Mouse (Mus musculus): Measurements from ENCODE around the gene Tnni3k. TPM values are rescaled to one million over a fixed set of nuclear protein-coding genes. Genes with fewer than 3 reads are reported as not detected.
A peak's percentile ranks its signal among the peaks of the same experiment; 100 is the strongest.

Gene Tnni3k
- polyA plus RNA-seq, 1 experiment from 2014 or later, result not detected

- Histone ChIP-seq H3K27me3 (replicated peaks) (no peaks in the 10 kb centered on the region), H3K4me2 (replicated peaks) (no peak overlapping the region), H3K9ac (no peak overlapping the region), H3K9me3 (no peaks in the 10 kb centered on the region), H3K27ac (no peak overlapping the region), H3K4me3 (replicated peaks) (no peak overlapping the region), H3K36me3 (no peaks in the 10 kb centered on the region), H3K4me1 (replicated peaks) (no peaks in the 10 kb centered on the region)
- WGBS, result 66% methylated on average over 3 of the region's 3 CpGs
- ATAC-seq, result no peak
Observed at GRCm38 (mm10) chr3:154816231-154816630, 239.0 kb downstream of the Tnni3k start.

GRCm38 (mm10) chr3:154815606-154816005 lies 239.6 kb downstream of the Tnni3k start:
- Histone ChIP-seq H3K9ac (no peak overlapping the region), H3K27me3 (replicated peaks) (no peaks in the 10 kb centered on the region), H3K4me1 (replicated peaks) (no peaks in the 10 kb centered on the region), H3K27ac (no peak overlapping the region), H3K4me3 (replicated peaks) (no peak overlapping the region), H3K36me3 (no peaks in the 10 kb centered on the region), H3K4me2 (replicated peaks) (no peak overlapping the region), H3K9me3 (no peaks in the 10 kb centered on the region)
- WGBS, result 54% methylated on average over 2 of the region's 2 CpGs
- no peak for ATAC-seq

- Histone ChIP-seq H3K4me1 (replicated peaks) (no peaks in the 10 kb centered on the region), H3K9ac (no peak overlapping the region), H3K36me3 (no peaks in the 10 kb centered on the region), H3K27ac (no peak overlapping the region), H3K4me3 (replicated peaks) (no peak overlapping the region), H3K4me2 (replicated peaks) (no peak overlapping the region), H3K9me3 (no peaks in the 10 kb centered on the region), H3K27me3 (replicated peaks) (no peaks in the 10 kb centered on the region)
- no peak for ATAC-seq
- 29% methylated on average over 1 of the region's 1 CpGs for WGBS
Observed at GRCm38 (mm10) chr3:154812893-154813292, 242.3 kb downstream of the Tnni3k start.

GRCm38 (mm10) chr3:154811833-154812232 lies 243.4 kb downstream of the Tnni3k start:
- no peak for ATAC-seq
- Histone ChIP-seq H3K4me3 (replicated peaks) (no peak overlapping the region), H3K36me3 (no peaks in the 10 kb centered on the region), H3K27ac (no peak overlapping the region), H3K4me2 (replicated peaks) (no peak overlapping the region), H3K27me3 (replicated peaks) (no peaks in the 10 kb centered on the region), H3K4me1 (replicated peaks) (no peaks in the 10 kb centered on the region), H3K9me3 (no peaks in the 10 kb centered on the region), H3K9ac (no peak overlapping the region)
- WGBS, result 47% methylated on average over 9 of the region's 9 CpGs

- ATAC-seq, result no peak
- no peak overlapping the region for H3K4me3 ChIP-seq (replicated peaks)
- WGBS, result 41% methylated on average over 9 of the region's 9 CpGs
- H3K4me2 ChIP-seq (replicated peaks), result no peak overlapping the region
- no peaks in the 10 kb centered on the region for H3K36me3 ChIP-seq
- H3K27ac ChIP-seq, result no peak overlapping the region
- no peaks in the 10 kb centered on the region for H3K9me3 ChIP-seq
- H3K27me3 ChIP-seq (replicated peaks), result no peaks in the 10 kb centered on the region
- H3K4me1 ChIP-seq (replicated peaks), result no peaks in the 10 kb centered on the region
- no peak overlapping the region for H3K9ac ChIP-seq
Observed at GRCm38 (mm10) chr3:154811281-154811680, 243.9 kb downstream of the Tnni3k start.

- Histone ChIP-seq H3K27ac (no peak overlapping the region), H3K36me3 (no peaks in the 10 kb centered on the region), H3K4me1 (replicated peaks) (no peaks in the 10 kb centered on the region), H3K27me3 (replicated peaks) (no peaks in the 10 kb centered on the region), H3K4me2 (replicated peaks) (no peak overlapping the region), H3K4me3 (replicated peaks) (no peak overlapping the region), H3K9me3 (no peaks in the 10 kb centered on the region), H3K9ac (no peak overlapping the region)
- WGBS, result 34% methylated on average over 7 of the region's 7 CpGs
- ATAC-seq, result peak; percentile 91
Observed at GRCm38 (mm10) chr3:154810273-154810870, 244.8 kb downstream of the Tnni3k start.

GRCm38 (mm10) chr3:154806626-154807025 lies 248.6 kb downstream of the Tnni3k start:
- Histone ChIP-seq H3K27me3 (replicated peaks) (no peaks in the 10 kb centered on the region), H3K9ac (no peak overlapping the region), H3K9me3 (no peaks in the 10 kb centered on the region), H3K4me2 (replicated peaks) (no peak overlapping the region), H3K4me1 (replicated peaks) (no peaks in the 10 kb centered on the region), H3K27ac (no peak overlapping the region), H3K4me3 (replicated peaks) (no peak overlapping the region), H3K36me3 (no peaks in the 10 kb centered on the region)
- 36% methylated on average over 7 of the region's 7 CpGs for WGBS
- ATAC-seq, result no peak

- Histone ChIP-seq H3K27me3 (replicated peaks) (no peaks in the 10 kb centered on the region), H3K36me3 (no peaks in the 10 kb centered on the region), H3K4me3 (replicated peaks) (no peak overlapping the region), H3K4me1 (replicated peaks) (no peaks in the 10 kb centered on the region), H3K4me2 (replicated peaks) (no peak overlapping the region), H3K27ac (no peak overlapping the region), H3K9ac (no peak overlapping the region), H3K9me3 (no peaks in the 10 kb centered on the region)
- WGBS, result 55% methylated on average over 8 of the region's 8 CpGs
- no peak for ATAC-seq
Observed at GRCm38 (mm10) chr3:154800888-154801429, 254.2 kb downstream of the Tnni3k start.

GRCm38 (mm10) chr3:154800454-154800853 lies 254.8 kb downstream of the Tnni3k start:
- ATAC-seq, result no peak
- no peak overlapping the region for H3K27ac ChIP-seq
- no peak overlapping the region for H3K9ac ChIP-seq
- H3K4me1 ChIP-seq (replicated peaks), result no peaks in the 10 kb centered on the region
- H3K4me3 ChIP-seq (replicated peaks), result no peak overlapping the region
- no peaks in the 10 kb centered on the region for H3K9me3 ChIP-seq
- H3K36me3 ChIP-seq, result no peaks in the 10 kb centered on the region
- no peak overlapping the region for H3K4me2 ChIP-seq (replicated peaks)
- no peaks in the 10 kb centered on the region for H3K27me3 ChIP-seq (replicated peaks)
- WGBS, result 60% methylated on average over 8 of the region's 8 CpGs

GRCm38 (mm10) chr3:154798806-154799205 lies 256.4 kb downstream of the Tnni3k start:
- no peak overlapping the region for H3K9ac ChIP-seq
- H3K27me3 ChIP-seq (replicated peaks), result no peaks in the 10 kb centered on the region
- no peaks in the 10 kb centered on the region for H3K4me1 ChIP-seq (replicated peaks)
- no peak overlapping the region for H3K4me3 ChIP-seq (replicated peaks)
- whole genome bisulfite sequencing, result 73% methylated on average over 4 of the region's 4 CpGs
- H3K27ac ChIP-seq, result no peak overlapping the region
- H3K4me2 ChIP-seq (replicated peaks), result no peak overlapping the region
- no peaks in the 10 kb centered on the region for H3K36me3 ChIP-seq
- no peaks in the 10 kb centered on the region for H3K9me3 ChIP-seq
- no peak for ATAC-seq

- 87% methylated on average over 4 of the region's 4 CpGs for WGBS
- H3K9ac ChIP-seq, result no peak overlapping the region
- no peak for ATAC-seq
- H3K9me3 ChIP-seq, result no peaks in the 10 kb centered on the region
- no peaks in the 10 kb centered on the region for H3K4me1 ChIP-seq (replicated peaks)
- H3K4me2 ChIP-seq (replicated peaks), result no peak overlapping the region
- H3K27me3 ChIP-seq (replicated peaks), result no peaks in the 10 kb centered on the region
- no peaks in the 10 kb centered on the region for H3K36me3 ChIP-seq
- no peak overlapping the region for H3K4me3 ChIP-seq (replicated peaks)
- no peak overlapping the region for H3K27ac ChIP-seq
Observed at GRCm38 (mm10) chr3:154793571-154793970, 261.6 kb downstream of the Tnni3k start.

- H3K27ac ChIP-seq, result no peak overlapping the region
- no peak overlapping the region for H3K4me3 ChIP-seq (replicated peaks)
- H3K4me1 ChIP-seq (replicated peaks), result no peaks in the 10 kb centered on the region
- H3K4me2 ChIP-seq (replicated peaks), result no peak overlapping the region
- ATAC-seq, result no peak
- H3K27me3 ChIP-seq (replicated peaks), result no peaks in the 10 kb centered on the region
- H3K36me3 ChIP-seq, result no peaks in the 10 kb centered on the region
- no peaks in the 10 kb centered on the region for H3K9me3 ChIP-seq
- no peak overlapping the region for H3K9ac ChIP-seq
- 76% methylated on average over 3 of the region's 3 CpGs for WGBS
Observed at GRCm38 (mm10) chr3:154787611-154788010, 267.6 kb downstream of the Tnni3k start.

GRCm38 (mm10) chr3:154786354-154786753 lies 268.9 kb downstream of the Tnni3k start:
- H3K4me3 ChIP-seq (replicated peaks), result no peak overlapping the region
- no peak overlapping the region for H3K4me2 ChIP-seq (replicated peaks)
- ATAC-seq, result no peak
- no peaks in the 10 kb centered on the region for H3K27me3 ChIP-seq (replicated peaks)
- H3K27ac ChIP-seq, result no peak overlapping the region
- H3K36me3 ChIP-seq, result no peaks in the 10 kb centered on the region
- no peaks in the 10 kb centered on the region for H3K4me1 ChIP-seq (replicated peaks)
- H3K9ac ChIP-seq, result no peak overlapping the region
- WGBS, result 91% methylated on average over 9 of the region's 9 CpGs
- no peaks in the 10 kb centered on the region for H3K9me3 ChIP-seq

All from intestine, embryonic 15.5 days (tissue).